Mouse (Mus musculus): ENCODE results near the gene Rbx1. TPM values are rescaled to one million over a fixed set of nuclear protein-coding genes. Genes with fewer than 3 reads are reported as not detected.

Rbx1 gene
- total and polyA plus RNA-seq, 2 experiments from 2014 or later, result 122 to 446 TPM

DNA sequence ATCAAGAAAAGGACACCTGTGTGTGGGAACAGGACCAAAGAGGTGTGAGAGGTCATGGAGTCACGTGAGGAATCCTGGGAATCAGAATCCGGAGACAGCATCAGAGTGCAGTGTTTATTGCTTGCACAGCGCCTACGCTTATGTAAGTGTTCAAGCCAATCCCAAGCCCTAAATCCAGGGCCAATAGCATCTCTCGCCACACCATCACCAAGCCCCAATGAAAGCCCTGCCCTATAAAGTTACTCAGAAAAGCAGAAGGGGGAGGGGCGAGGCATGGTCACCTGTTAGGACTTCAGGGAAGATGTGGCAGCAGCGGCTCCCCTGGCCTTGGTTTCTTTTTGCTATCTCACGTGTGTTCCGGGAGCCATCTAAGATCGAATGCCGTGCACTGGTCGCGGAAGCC lies 14.9 kb downstream of the Rbx1 start:
- no peak for ATAC-seq
- Histone ChIP-seq H3K9me3 (ENCODE audit: low read length) (no peaks in the 10 kb centered on the region), H3K4me1 (ENCODE audit: insufficient read depth, low read length) (no peaks in the 10 kb centered on the region), H3K27ac (no peak overlapping the region), H3K4me3 (ENCODE audit: low read length) (peak overlapping the region; percentile 21), H3K9ac (replicated peaks; ENCODE audit: low read length) (no peak overlapping the region), H3K4me2 (ENCODE audit: low read depth, low read length) (peak overlapping the region; percentile 51), H3K27me3 (ENCODE audit: insufficient read depth, low read length) (no peaks in the 10 kb centered on the region), H3K36me3 (ENCODE audit: insufficient read depth, low read length) (no peaks in the 10 kb centered on the region)
- WGBS, result 16% methylated on average over 13 of the region's 13 CpGs
- DNase-seq (ENCODE audit: low spot score), result peak; percentile 40
- TF ChIP-seq CTCF (IDR thresholded peaks at IDR 0.05; ENCODE audit: low read depth), result no peak

DNA sequence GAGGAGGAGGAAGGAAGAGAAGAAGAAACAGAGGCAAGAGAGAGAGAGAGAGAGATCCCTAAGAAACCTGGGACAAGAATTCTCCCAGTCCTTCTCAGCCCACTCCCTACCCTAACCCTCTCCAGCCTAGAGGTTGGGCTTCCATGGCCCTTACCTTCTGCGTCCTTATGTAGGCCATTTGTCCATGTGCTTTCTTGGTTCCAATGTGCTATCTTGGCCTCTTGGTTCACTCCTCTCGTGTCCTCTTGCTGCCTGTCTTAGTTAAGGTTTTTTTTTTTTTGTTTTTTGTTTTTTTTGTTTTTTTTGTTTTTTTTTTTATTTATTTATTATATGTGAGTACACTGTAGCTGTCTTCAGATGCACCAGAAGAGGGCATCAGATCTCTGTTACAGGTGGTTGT lies 16.9 kb downstream of the Rbx1 start:
- Histone ChIP-seq H3K36me3 (ENCODE audit: insufficient read depth, low read length) (no peaks in the 10 kb centered on the region), H3K9ac (replicated peaks; ENCODE audit: low read length) (no peak overlapping the region), H3K4me1 (ENCODE audit: insufficient read depth, low read length) (no peaks in the 10 kb centered on the region), H3K4me3 (ENCODE audit: low read length) (no peak overlapping the region), H3K27me3 (ENCODE audit: insufficient read depth, low read length) (no peaks in the 10 kb centered on the region), H3K9me3 (ENCODE audit: low read length) (no peaks in the 10 kb centered on the region), H3K4me2 (ENCODE audit: low read depth, low read length) (no peak overlapping the region), H3K27ac (no peak overlapping the region)
- WGBS, result 84% methylated on average over 2 of the region's 2 CpGs
- no peak for TF ChIP-seq CTCF (IDR thresholded peaks at IDR 0.05; ENCODE audit: low read depth)
- no peak for DNase-seq (ENCODE audit: low spot score)
- no peak for ATAC-seq

DNA sequence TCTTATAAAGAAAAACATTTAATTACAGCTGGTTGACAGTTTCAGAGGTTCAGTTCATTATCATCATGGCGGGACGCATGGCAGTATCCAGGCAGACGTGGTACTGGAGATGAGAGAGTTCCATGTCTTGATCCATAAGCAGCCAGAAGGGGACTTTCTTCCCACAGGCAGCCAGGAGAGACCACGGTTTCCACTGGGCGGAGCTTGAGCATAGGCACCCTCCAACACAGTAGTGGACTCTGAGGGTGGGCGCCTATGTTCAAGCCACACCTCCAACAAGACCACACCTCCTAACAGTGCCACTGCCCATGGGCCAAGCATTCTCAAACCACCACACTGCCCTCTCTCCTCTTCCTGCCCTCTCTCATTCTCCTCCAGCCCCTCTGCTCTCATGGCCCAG lies 17.6 kb downstream of the Rbx1 start:
- H3K4me1 ChIP-seq (ENCODE audit: insufficient read depth, low read length), result no peaks in the 10 kb centered on the region
- H3K36me3 ChIP-seq (ENCODE audit: insufficient read depth, low read length), result no peaks in the 10 kb centered on the region
- ATAC-seq, result no peak
- H3K4me3 ChIP-seq (ENCODE audit: low read length), result no peak overlapping the region
- DNase-seq (ENCODE audit: low spot score), result no peak
- 89% methylated on average over 6 of the region's 6 CpGs for WGBS
- H3K27me3 ChIP-seq (ENCODE audit: insufficient read depth, low read length), result no peaks in the 10 kb centered on the region
- no peak for TF ChIP-seq CTCF (IDR thresholded peaks at IDR 0.05; ENCODE audit: low read depth)
- H3K4me2 ChIP-seq (ENCODE audit: low read depth, low read length), result no peak overlapping the region
- H3K9ac ChIP-seq (replicated peaks; ENCODE audit: low read length), result no peak overlapping the region
- no peaks in the 10 kb centered on the region for H3K9me3 ChIP-seq (ENCODE audit: low read length)
- no peak overlapping the region for H3K27ac ChIP-seq

DNA sequence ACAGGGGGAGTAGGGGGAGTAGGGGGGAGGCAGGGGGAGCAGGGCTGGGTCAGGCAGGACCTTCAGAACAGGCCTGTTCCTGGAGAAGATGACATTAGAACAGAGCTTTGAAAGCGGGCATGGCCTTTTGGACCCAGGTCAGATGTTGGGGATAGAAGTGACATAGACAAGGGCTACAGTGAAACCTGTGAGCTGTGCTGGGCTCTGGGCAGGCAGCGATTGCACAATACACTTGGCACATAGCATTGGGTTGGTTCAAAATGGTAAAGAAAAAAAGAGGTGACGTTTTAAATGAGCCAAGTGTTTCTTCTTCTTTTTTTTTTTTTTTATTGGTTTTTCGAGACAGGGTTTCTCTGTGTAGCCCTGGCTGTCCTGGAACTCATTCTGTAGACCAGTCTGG lies 19.4 kb downstream of the Rbx1 start:
- H3K4me1 ChIP-seq (ENCODE audit: insufficient read depth, low read length), result no peaks in the 10 kb centered on the region
- no peak for TF ChIP-seq CTCF (IDR thresholded peaks at IDR 0.05; ENCODE audit: low read depth)

DNA sequence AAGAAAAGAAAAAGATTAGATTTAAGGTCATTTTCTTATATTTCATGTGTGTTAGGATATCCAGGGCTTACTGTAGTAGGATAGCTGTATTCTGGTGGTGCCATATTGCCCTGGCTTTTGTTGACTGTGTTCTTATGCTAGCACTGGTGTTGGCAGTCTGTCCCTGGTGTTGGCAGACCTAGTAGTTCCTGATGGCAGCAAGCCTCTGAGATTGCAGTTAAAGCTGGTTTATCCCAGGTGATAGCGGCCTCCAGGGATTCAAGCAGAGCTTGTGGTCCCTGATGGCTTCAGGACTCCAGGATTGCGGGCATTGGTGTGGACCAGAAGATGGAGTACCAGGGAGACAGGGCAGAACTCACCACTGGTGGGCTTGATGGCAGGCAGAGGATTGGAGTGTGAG lies 37.4 kb downstream of the Rbx1 start:
- Histone ChIP-seq H3K27me3 (ENCODE audit: insufficient read depth, low read length) (no peaks in the 10 kb centered on the region), H3K4me3 (ENCODE audit: low read length) (no peak overlapping the region), H3K9ac (replicated peaks; ENCODE audit: low read length) (no peak overlapping the region), H3K9me3 (ENCODE audit: low read length) (no peaks in the 10 kb centered on the region), H3K4me2 (ENCODE audit: low read depth, low read length) (no peak overlapping the region), H3K36me3 (ENCODE audit: insufficient read depth, low read length) (no peaks in the 10 kb centered on the region), H3K27ac (no peak overlapping the region), H3K4me1 (ENCODE audit: insufficient read depth, low read length) (no peaks in the 10 kb centered on the region)
- ATAC-seq (no peak), DNase-seq (ENCODE audit: low spot score) (no peak)
- no peak for TF ChIP-seq CTCF (IDR thresholded peaks at IDR 0.05; ENCODE audit: low read depth)
- WGBS, result 93% methylated on average over 2 of the region's 2 CpGs

More for the DNA sequence above, 19.4 kb downstream of the Rbx1 start:
- Histone ChIP-seq H3K9me3 (ENCODE audit: low read length) (no peaks in the 10 kb centered on the region), H3K9ac (replicated peaks; ENCODE audit: low read length) (no peak overlapping the region), H3K27ac (no peak overlapping the region), H3K27me3 (ENCODE audit: insufficient read depth, low read length) (no peaks in the 10 kb centered on the region), H3K4me3 (ENCODE audit: low read length) (no peak overlapping the region), H3K4me2 (ENCODE audit: low read depth, low read length) (no peak overlapping the region), H3K36me3 (ENCODE audit: insufficient read depth, low read length) (no peaks in the 10 kb centered on the region)
- DNase-seq (ENCODE audit: low spot score) (no peak), ATAC-seq (no peak)
- 89% methylated on average over 4 of the region's 4 CpGs for WGBS

DNA sequence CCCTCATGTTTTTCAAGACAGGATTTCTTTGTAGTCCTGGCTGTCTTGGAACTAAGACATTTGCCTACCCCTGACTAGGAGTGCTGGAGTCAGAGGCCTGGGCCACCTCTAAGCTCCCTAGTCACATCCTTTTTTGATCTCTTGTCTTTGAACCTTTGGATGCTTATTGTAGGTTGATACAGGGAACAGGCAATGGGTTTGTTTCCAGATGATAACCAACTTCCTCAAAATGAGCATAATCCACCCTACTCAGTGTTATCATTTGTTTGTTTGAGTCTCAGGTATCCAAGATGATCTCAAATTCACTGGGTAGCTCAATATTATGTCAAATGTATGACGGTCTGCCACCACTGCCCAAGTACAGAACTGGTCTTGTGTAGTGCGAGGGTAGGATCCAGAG lies 37.9 kb downstream of the Rbx1 start:
- Histone ChIP-seq H3K36me3 (ENCODE audit: insufficient read depth, low read length) (no peaks in the 10 kb centered on the region), H3K9me3 (ENCODE audit: low read length) (no peaks in the 10 kb centered on the region), H3K9ac (replicated peaks; ENCODE audit: low read length) (no peak overlapping the region), H3K27me3 (ENCODE audit: insufficient read depth, low read length) (no peaks in the 10 kb centered on the region), H3K4me1 (ENCODE audit: insufficient read depth, low read length) (no peaks in the 10 kb centered on the region), H3K4me2 (ENCODE audit: low read depth, low read length) (no peak overlapping the region), H3K4me3 (ENCODE audit: low read length) (no peak overlapping the region), H3K27ac (no peak overlapping the region)
- no peak for ATAC-seq
- DNase-seq (ENCODE audit: low spot score), result no peak
- WGBS, result 85% methylated on average over 2 of the region's 2 CpGs
- TF ChIP-seq CTCF (IDR thresholded peaks at IDR 0.05; ENCODE audit: low read depth), result no peak

DNA sequence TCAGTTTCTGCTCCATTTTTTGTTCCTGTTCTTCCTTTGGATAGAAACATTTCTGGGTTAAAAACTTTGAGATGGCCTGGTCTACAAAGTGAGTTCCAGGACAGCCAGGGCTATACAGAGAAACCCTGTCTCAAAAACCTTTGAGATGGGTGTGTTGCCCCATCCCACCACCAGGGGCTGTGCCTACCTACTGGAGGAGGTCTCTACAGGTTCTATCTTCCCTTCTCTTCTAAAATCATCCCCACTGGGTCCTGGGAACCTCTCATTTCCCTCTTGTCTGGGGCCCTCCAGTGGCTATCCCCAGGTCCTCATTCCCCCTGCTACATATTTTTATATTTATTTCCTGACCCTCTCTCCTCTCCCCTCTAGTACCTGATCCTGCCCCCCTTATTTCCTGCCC lies 41.1 kb downstream of the Rbx1 start:
- Histone ChIP-seq H3K4me2 (ENCODE audit: low read depth, low read length) (no peak overlapping the region), H3K4me3 (ENCODE audit: low read length) (no peak overlapping the region), H3K9ac (replicated peaks; ENCODE audit: low read length) (no peak overlapping the region), H3K27me3 (ENCODE audit: insufficient read depth, low read length) (no peaks in the 10 kb centered on the region), H3K9me3 (ENCODE audit: low read length) (no peaks in the 10 kb centered on the region), H3K36me3 (ENCODE audit: insufficient read depth, low read length) (no peaks in the 10 kb centered on the region), H3K27ac (no peak overlapping the region), H3K4me1 (ENCODE audit: insufficient read depth, low read length) (no peaks in the 10 kb centered on the region)
- TF ChIP-seq CTCF (IDR thresholded peaks at IDR 0.05; ENCODE audit: low read depth), result peak; percentile 42
- no peak for ATAC-seq
- no peak for DNase-seq (ENCODE audit: low spot score)
